Mouse (Mus musculus): Measurements from ENCODE around the gene Tdrd5.
"Not testable (repeated sequence)": the region's sequence is repeated elsewhere in the genome, so short reads cannot be mapped to it uniquely, and the experiment has no call there.

Gene Tdrd5

DNA sequence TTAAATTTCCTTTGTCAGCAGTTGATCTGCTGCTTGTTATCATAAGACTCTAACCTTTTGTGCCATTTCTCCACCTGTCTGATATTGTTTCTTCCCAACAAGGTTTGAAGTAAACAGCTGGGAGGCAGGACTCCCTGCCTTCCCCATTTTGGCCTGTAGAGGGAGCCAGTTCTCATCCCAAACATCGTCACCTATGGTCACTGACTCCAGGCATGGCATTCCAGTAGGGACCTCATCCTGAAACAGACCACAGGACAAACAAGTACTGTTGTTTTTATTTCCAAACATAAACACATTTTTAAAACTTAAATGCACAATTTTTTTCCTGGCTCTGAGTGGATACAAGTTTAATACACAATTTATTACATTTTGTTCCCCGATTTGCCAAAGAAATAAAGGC is 40.1 kb downstream of the Tdrd5 start:
- DNase-seq (ENCODE audit: low read depth in 2 of 2, low spot score in 2 of 2) = peak in 1 of 2 experiments; percentile 11

GRCm38 (mm10) chr1:156254866-156255265 is 48.6 kb downstream of the Tdrd5 start:
- DNase-seq (ENCODE audit: low read depth in 2 of 2, low spot score in 2 of 2) = no peak

DNA sequence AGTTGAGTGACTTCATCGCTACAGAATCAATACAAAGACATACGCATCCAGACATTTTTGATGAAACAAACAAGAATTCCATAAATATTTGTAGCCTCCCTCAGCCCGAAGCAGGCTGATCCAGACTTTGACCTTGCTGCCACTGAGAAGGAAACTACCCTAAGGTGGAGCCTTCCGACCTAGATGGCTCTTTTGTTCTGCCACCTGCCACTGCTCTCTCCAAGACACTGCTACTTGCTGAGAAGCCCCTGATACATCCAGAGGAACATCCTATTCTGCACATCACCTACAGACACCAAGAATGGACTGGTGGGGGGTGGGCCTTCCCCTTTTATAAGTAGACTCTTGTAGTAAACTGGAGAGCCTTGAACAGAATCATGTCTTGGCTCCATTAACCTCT is 52.4 kb downstream of the Tdrd5 start:
- DNase-seq (ENCODE audit: low read depth in 2 of 2, low spot score in 2 of 2) = not testable (repeated sequence)

- no peak for DNase-seq (ENCODE audit: low read depth in 2 of 2, low spot score in 2 of 2)
These were observed 55.6 kb downstream of the Tdrd5 start for GRCm38 (mm10) chr1:156247893-156248292.

DNA sequence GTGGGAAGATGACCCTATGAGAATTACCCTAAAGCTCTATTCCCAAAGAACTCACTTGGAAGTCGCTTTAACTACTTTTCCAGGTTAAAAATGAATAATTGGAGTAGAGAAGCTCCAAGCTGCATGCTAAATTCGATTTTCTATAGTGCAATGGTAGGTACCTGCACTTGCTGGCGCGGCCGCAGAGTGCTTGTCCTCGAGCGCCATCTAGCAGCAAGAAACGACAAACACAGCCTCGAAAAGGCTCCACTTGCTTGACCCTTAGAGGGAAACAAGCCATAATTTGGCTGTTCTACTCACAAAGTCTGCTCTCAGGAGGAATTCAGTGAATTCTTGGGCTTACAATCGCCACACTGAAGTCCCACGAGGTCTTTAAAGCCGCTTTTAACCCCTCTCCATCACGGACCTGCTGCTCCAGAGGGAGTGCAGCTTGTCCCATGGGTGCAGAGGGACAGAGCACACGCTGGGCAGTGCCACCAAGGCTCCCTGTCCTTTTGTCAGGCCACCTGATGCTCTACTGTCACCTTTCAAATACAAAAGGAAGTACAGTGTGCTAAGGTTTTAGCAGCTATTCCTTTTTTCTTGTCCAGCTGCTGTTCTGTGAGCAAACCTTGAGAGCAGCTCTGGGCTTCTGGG is 61.6 kb downstream of the Tdrd5 start:
- peak; percentile 6 to 28 for DNase-seq (ENCODE audit: low read depth in 2 of 2, low spot score in 2 of 2)

DNA sequence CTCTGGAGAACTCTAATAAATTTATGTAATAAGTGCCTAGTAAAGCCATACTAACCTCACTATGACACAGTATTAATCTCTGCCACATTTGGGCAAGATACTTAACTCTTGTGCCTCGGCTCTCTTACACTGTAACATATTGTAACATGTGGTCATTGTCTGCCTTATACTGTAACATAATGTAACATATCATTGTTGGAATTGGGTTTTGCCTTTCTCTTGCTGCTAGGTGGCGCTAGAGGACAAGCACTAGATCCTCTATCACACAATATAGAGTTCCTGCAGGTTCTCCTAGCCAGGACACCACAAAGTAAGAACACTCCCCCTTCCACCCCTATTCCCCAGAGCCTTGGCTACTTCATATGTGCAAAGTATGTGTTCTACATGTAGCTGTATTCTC is 62.4 kb downstream of the Tdrd5 start:
- DNase-seq (ENCODE audit: low read depth in 2 of 2, low spot score in 2 of 2) = peak; percentile 10 to 21

- DNase-seq (ENCODE audit: low read depth in 2 of 2, low spot score in 2 of 2) = no peak
These were observed 72.3 kb downstream of the Tdrd5 start for GRCm38 (mm10) chr1:156231122-156231521.

DNA sequence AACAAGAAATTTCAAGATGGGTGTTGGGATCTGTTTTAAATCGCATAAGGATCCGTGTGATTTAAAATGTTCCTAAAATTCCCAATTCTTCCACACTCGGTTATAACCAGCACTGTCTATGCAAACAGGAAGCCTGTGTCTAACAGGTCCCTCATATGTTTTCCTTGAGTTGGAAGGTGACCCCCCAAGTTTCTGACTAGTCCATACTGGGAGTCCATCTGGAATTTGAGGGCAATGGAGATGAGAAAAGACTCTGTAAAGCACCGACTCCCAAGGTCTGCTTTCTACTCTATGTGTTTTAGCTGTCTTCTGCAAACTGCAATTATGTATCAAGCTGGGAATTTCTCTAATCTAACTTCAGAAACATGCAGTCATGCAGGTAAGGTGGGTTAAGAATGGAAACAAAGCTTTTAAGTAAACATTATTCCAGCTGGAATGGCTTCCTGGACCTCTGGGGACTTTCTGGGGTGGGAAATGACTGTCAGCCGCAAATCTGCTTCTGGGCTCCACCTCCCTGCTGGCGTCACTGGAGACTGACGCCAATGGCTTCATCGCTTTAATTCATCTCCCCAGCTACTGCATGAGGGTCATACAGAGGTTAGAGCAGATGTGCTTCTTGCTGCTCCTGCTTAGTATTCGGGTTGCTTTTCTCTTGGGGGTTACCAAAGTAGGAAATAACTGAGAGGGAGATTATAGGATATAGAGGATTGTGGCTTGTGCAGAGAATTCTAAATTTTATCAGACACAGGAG is 73.0 kb downstream of the Tdrd5 start:
- no peak for DNase-seq (ENCODE audit: low read depth in 2 of 2, low spot score in 2 of 2)

DNA sequence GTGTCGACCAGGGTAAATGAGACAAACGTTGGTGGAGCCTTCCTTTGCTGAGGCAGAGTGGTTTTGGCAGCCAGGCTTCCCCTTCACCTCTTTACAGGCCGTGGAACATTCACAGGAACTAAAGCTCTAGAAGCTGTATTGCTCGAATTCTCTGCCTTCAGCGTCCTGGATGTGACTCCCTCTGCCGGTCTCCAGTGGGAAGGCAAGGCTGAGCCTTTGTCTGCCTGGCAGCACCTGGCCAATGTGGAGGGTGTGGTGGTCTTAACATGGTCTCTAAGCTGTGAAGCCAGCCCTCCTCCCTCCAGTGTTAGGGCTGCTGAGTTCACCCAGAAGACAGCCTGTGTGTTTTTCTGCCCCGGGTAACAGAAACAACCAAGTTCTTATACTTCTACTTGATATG is 74.0 kb downstream of the Tdrd5 start:
- peak; percentile 23 to 30 for DNase-seq (ENCODE audit: low read depth in 2 of 2, low spot score in 2 of 2)

DNA sequence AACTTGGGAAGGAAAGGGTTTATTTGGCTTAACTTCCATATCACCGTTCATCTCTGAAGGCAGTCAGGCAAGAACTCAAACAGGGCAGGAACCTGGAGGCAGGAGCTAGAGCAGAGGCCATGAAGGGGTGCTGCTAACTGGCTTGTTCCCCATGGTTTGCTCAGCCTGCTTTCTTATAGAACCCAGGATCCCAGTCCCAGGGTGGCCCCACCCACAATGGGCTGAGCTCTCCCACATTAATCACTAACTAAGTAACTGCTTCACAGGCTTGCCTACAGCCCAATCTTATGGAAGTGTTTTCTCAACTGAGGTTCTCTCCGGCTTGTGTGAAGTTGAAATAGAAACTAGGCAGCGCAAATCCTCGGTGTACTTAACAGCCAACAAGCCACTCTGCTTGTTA is 74.7 kb downstream of the Tdrd5 start:
- DNase-seq (ENCODE audit: low read depth in 2 of 2, low spot score in 2 of 2) = no peak

GRCm38 (mm10) chr1:156226903-156227302 is 76.6 kb downstream of the Tdrd5 start:
- no peak for DNase-seq (ENCODE audit: low read depth in 2 of 2, low spot score in 2 of 2)

GRCm38 (mm10) chr1:156222205-156223000 is 81.1 kb downstream of the Tdrd5 start:
- no peak for DNase-seq (ENCODE audit: low read depth in 2 of 2, low spot score in 2 of 2)

DNA sequence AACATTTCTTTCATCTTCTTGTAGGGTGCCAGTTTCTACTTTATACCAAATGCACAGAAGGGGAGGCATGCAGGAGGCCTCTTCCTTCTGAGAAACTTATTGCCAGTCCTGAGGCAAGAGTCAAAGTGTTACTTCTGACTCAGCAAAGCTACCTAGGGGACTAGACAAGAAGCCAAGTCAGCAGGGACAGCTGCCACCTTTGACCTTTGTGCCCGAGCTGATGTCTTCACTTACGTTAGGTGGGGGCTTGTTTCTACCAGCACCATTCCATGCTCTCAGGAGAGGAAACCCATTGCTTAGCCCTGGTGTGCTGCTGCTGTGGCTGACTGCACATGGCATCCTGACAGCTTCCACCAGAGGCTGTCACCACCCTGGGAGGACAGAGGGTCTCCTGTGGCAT is 82.1 kb downstream of the Tdrd5 start:
- DNase-seq (ENCODE audit: low read depth in 2 of 2, low spot score in 2 of 2) = no peak

DNA sequence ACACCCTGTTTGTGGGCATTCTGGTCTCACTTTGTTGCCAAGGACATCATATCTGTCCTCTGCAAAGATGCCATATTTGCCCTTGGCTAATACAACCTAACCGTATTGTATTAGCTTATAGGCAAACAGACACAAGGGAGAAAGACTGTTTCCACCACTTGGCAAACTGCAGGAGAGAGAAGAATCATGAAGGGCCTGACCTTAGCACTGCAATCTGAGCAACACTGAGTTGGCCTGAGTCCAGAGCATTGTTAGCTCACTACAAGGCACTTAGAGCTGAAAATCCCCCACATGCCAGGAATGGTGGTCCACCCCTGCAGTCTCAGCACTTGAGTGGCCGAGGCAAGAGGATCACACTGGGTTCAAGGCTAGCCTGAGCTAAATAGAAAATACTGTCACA is 84.9 kb downstream of the Tdrd5 start:
- DNase-seq (ENCODE audit: low read depth in 2 of 2, low spot score in 2 of 2) = no peak

DNA sequence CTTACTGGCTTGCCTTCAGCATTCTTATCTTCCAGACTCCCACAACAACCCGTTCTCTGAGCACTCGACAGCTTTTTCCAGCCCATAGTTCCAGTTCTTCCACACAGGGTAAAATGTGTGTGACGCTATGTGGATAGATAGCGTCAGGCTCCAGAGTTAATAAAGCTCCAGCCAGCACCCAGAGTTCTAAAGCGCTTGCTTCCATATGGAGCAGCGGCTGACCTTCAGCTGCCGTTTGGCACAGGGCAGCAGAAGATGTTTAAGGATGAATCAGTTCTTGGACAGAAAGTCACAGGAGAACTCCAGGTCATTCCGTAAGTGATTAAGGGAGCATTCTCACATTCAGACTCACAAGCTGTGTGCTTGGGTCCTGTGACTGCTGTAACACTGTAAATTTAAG is 85.5 kb downstream of the Tdrd5 start:
- DNase-seq (ENCODE audit: low read depth in 2 of 2, low spot score in 2 of 2) = no peak

- DNase-seq (ENCODE audit: low read depth in 2 of 2, low spot score in 2 of 2) = no peak
These were observed 86.1 kb downstream of the Tdrd5 start for GRCm38 (mm10) chr1:156217393-156217792.

- DNase-seq (ENCODE audit: low read depth in 2 of 2, low spot score in 2 of 2) = no peak
These were observed 87.2 kb downstream of the Tdrd5 start for GRCm38 (mm10) chr1:156216249-156216648.

GRCm38 (mm10) chr1:156214651-156215050 is 88.8 kb downstream of the Tdrd5 start:
- DNase-seq (ENCODE audit: low read depth in 2 of 2, low spot score in 2 of 2) = no peak

DNA sequence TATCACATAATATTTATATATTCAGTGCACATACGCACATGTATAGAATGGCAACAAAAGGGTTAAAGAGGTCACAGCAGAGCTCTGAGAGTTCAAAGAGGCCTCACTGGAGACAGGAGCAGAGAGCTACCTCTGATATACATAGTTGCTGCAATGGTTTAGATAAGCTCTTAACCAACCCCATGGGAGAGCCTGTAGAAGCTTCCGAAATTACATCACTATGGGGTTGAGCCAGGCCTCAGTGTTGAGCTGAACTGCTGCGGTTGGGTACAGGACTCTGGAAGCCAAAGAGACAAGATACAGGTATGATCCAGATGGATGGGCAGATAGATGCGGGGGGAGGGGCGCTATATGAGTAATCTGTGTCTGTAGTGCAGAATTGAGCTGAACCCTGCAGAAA is 90.5 kb downstream of the Tdrd5 start:
- no peak for DNase-seq (ENCODE audit: low read depth in 2 of 2, low spot score in 2 of 2)

DNA sequence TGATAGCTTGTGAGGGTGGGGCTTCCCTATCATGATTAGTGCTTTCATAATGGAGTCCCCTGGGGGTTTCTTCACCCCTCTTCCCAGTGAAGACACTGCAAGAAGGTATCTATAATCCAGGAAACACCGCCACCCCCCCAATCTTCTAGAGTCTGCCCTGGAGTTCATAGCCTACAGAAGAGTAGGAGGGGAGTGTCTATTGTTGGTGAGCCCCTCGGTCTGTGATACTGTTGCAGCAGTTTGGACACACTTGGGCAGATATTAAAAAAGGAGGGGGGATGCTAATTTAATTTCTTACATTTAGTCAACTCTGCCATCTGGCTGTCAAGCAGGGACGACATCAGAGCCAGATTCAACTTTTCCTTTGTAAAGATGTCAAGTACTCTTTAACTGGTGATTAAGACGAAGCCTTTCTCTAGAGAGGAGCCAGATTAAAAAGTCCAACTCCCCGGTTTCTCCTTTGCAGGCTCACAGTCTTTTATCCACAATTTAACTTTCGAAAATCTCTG is 91.6 kb downstream of the Tdrd5 start:
- no peak for DNase-seq (ENCODE audit: low read depth in 2 of 2, low spot score in 2 of 2)
